Mouse (Mus musculus): ENCODE data around the gene Pramef12.
"Not testable (repeated sequence)": the region's sequence is repeated elsewhere in the genome, so short reads cannot be mapped to it uniquely, and the experiment has no call there.

Gene Pramef12

DNA sequence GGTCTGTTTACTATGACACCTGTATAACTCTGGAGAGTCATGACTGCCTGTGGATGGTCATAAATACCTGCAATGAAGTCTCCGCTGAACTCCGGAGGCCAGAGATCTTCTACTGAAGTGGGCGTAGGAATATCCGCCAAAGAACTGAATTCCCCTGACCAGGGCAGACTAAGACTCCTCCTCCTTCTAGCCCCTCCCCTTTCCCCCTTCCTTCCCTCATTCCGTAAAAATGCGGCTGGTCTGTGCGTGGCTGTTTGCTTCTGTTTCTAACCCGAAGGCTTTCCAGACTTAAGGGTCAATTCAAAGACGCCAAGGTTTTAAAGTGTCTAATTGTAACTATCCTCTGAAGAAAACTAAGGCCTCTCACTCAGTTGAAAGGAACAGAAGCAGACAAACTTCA, at the start of gene Pramef12:
Pramef12 (minus strand) TSS at position 175 of the 400 bp plus-strand sequence.
- no peak for DNase-seq (ENCODE audit: low spot score in 2 of 2)

DNA sequence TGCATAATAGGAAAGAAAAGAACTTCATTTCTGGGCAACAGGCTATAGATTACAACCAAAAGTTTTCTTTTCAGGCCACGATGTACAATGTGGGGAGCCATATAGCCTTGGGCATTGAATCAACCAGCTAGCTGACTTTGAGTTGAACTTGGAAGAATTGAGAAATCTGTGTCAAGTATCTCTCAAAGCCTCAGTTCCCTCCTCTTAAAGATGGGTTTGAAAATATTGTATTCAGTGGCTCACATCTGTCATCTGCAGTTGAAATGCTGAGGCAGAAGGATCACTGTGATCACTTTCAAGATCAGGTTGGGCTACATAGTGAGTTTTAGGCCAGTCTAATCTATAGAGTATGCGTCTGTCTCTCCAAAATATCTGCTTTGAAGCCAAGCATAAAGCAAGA, 45.0 kb upstream of the Pramef12 start, which contains the start of gene Gm9944:
Gm9944 (minus strand) TSS at position 101 of the 400 bp plus-strand sequence.
- no peak for DNase-seq (ENCODE audit: low spot score in 2 of 2)

DNA sequence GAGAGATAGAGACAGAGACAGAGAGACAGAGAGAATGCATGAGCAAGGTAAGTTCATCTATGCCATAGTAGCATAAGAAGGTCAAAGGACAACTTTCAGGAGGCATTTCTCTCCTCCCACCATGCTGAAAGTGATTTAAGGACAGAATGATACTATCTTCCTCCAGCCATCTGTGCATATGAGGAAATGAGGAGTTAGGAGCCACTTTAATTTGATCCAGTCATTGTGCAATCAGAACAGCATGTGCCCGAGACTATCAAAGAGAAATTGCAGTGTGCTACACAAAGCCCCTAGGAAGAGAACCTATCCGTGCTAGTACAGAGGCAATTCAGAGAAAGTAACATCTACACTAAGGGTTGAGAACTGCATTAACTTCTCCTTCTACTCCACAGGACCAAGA, 40.3 kb upstream of the Pramef12 start:
- DNase-seq (ENCODE audit: low spot score in 2 of 2): no peak

DNA sequence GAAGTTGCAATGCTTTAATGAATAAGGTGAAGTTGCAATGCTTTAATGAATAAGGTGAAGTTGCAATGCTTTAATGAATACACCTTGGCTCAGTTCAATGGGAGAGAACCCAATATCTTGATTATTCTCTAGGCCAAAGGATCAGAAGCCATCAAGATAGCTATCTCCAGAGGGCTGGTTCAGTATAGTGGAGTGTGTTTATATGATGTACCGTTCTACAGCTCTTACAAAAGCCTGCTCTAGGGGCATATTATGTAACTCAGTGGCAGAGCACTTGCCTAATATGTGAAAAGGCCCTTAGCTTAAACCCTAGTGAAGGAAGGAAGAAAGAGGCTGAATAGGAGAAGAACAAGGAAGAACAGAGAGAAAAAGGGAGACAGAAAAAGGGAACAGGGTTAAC, 33.3 kb upstream of the Pramef12 start:
- no peak for DNase-seq (ENCODE audit: low spot score in 2 of 2)

DNA sequence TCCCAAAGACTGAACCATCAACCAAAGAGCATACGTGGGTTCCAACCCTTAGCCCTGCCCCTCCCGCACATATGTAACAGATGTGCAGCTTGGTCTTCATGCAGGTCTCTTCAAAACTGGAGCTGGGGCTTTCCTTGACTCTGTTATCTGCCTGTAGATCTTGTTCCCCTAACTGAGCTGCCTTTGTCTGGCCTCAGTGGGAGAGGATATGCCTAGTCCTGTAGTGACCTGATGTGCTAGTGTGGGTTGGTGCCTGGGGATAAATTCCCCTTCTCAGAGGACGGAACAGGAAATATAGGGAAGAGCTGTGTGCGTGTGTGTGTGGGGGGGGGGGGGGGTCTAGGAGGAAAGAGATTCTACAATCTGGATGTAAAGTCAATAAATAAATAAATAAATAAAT, 32.8 kb upstream of the Pramef12 start:
- DNase-seq (ENCODE audit: low spot score in 2 of 2): no peak

DNA sequence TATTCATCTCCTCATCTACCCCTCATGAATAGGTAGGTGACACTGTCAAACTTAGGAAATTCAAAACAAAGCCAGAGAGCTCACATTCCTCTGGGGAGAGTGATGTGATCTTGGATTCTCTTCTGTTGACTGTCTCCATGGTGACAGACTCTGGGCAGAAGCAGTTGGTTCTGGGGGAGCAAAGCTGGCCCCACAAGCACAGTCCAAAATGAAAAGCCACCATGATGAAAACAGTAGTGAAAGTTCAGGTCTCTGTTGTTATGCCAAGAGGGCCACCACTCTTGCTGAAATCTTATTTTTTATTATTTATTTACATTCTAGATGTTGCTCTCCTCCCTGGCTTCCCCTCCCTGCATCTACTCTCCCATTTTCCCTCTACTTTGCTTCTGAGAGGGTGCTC, 30.4 kb upstream of the Pramef12 start, which contains the start of gene 1700012P22Rik:
1700012P22Rik (minus strand) TSS at position 101 of the 400 bp plus-strand sequence.
- no peak for DNase-seq (ENCODE audit: low spot score in 2 of 2)

DNA sequence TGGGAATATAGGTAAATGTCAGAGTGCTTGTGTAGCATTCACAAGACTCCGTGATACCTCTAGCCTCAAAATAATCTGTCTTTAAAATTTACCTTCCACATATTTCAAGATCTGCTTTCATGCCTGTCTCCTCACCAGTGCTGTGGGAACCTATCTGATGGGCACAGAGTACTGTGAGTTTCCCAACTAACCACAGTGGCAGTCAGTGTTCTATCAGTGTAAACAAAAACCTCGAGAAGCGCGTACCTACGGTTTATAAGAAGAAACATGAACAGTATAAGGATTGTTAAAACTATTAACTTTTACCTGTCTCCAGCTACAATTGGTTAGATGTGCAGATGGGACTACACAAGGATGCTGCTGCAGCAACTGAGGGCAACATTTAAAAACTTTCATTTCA, 25.0 kb upstream of the Pramef12 start:
- no peak for DNase-seq (ENCODE audit: low spot score in 2 of 2)

DNA sequence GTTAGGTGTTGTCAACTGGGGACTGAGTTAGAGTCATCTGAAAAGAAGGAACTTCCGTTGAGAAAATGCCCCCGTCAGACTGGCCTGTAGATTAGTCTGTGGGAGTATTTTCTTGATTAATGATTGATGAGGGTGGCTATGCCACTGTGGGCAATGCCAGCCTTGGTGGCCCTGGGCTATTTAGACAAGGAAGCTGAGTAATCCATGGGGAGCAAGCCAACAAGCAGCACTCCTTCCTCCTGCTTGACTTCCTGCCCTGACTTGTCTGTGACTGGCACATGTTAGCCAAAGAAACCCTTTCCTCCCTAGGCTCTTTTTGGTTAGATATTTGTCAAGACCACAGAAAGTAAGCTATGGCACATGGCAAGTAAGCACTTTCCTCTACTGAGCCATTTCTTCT, 22.5 kb upstream of the Pramef12 start:
- DNase-seq (ENCODE audit: low spot score in 2 of 2): no peak

DNA sequence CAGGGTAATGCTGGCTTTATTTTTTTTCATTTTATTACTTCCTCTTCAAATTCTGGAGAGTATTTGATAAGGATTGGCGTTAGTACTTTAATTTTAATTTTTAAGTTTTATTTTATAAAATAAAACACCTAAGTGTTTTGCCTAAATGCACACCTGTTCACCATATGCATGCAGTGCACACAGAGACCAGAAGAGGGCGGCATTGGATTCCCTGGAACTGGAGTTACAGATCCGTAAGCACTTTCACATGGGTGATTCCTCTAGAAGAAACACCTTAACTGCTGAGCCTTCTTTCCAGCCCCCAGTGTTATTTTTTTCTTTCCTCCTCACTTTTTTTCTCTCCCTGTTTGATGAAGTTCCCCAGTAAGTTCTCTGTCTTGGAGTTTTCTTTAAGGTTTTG, 20.6 kb upstream of the Pramef12 start:
- DNase-seq (ENCODE audit: low spot score in 2 of 2): no peak

DNA sequence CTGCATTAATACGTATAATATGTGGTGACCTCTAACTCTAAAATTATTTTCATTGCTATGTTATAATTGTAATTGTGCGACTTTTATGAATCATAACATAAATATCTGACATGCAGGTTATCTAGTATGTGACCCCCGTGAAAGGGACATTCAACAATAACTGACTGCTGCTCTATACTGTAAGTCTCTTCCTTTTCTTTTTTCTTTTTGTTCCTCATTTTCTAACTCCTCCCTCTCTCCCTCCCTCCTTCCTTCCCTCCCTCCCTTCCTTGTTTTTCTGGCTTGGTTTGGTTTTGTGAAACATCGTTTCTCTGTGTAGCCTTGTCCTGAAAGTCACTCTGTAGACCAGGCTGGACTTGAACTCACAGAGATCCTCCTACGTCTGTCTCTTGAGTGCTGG, 16.3 kb upstream of the Pramef12 start:
- DNase-seq (ENCODE audit: low spot score in 2 of 2): no peak

DNA sequence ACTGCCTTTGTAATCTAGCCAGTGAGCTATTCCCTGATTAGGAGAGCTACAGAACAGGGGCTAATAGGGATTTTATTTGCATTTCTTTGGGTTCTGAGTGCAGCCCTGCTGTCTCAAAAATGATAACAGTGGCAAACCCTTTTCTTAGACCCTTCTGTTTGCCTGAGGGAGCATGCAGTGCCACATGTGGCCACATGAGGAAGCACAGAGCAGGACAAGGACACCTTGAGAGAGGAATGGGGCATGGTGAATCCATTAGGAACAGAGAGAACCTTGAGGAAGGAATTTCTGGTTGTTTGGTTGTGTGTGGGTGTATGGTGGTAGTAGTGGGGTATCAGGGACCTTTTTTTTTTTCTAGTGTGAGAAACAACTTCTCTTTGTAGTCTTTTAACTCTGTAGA, 12.4 kb upstream of the Pramef12 start:
- DNase-seq (ENCODE audit: low spot score in 2 of 2): no peak

DNA sequence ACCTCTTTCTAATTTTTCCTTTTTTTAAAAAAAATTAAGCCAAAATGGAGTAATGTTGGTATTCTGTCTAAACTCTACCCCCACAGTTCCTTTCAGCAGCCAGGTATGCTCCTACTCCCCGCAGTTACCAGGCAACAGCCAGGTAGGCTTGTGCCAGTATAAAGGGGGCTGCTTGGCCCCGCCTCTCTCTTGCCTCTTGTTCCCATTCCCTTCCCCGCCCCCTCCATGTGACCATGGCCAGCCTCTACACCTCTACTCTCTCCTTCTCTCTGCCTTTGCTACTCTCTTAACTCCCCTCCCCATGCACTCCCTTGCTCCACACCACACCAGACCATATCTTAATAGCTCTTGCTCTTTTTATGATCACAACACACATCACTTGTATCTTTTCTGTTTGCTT, 2.0 kb downstream of the Pramef12 start:
- DNase-seq (ENCODE audit: low spot score in 2 of 2): no peak

DNA sequence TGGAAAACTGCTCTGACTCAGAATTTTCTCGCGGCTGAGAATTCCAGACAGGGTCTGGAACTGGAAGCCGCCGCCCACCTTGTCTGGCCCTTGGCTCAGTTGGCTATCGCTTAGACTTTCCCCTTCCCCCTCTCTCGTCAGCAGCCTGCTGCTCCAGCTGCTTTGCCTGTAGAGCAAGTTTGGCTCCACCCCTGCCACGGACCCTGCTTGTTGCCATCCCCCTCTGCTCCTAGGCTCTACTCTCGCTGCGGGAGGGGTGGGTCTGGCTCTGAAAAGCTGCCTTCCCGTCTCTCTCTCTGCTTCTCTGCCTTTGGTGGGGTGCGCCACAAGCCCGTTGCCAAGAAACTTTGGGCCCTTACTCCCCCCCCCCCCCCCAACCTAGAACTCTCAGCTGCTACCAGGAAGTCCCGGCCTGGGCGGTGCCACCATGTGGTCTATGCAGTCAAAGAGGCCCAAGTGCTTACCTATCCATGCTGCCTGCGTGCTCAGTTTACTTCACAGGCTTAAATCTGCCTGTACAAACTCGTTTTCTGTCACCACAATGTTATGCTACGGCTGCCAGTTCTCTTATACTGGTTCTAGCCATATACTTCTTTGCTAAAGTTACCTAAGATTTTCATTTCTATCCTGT, 3.7 kb downstream of the Pramef12 start:
- no peak for DNase-seq (ENCODE audit: low spot score in 2 of 2)

DNA sequence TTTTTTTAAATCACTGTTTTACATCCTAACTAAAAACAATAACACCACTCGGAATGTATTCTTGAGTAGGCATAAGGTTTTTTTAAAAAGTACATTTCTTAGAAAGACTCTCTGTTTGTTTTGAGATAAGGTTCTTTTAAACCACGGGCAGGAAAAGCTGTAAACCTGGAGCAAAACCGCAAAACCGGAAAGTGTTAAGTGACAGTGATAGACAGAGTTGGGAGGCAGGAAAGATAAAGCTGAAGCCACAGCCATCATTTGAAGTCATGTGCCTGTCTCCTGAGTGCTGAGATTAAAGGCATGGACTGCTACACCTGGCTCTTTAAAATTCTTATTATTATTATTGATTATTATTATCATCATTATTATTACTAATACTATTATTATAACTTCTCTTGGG, 5.6 kb downstream of the Pramef12 start:
- DNase-seq (ENCODE audit: low spot score in 2 of 2): no peak

DNA sequence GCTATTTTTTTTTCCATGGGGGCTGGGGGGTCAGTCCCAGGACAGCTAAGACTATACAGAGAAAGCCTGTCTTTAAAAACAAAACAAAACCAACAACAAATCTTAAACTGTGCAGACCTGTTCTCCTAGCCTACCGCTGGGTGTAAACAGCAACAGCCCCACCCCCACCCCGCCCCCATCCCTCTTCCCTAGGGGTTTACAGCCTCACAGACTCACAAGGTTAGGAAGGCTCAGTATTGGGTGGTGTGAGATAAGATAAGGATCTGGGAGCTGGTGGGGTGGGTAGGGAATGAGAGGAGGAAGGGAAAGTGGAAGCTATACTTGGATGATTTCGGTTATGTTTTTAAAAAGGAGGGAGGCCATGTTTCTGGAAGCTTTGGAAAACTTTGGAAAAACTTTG, 11.9 kb downstream of the Pramef12 start:
- no peak for DNase-seq (ENCODE audit: low spot score in 2 of 2)

DNA sequence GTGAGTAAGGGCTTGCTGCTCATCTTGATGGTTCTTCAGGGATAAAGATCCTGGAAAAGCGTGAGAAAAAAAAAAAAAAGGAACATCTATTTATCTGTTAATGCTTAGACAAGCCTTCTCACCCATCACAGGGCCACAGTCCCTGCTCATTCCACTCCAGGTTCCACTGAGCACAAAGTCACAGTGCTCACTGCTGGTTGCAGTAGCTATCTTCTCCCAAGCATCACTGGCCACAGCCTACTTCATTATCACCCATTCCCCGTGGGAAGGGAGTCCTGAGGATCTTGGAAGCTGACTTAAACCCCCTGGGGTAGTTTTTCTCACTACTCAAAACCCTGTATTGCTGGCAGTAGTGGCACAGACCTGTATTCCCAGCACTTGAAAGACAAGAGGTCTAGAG, 30.4 kb downstream of the Pramef12 start, which contains the start of gene Pramef20:
Pramef20 (minus strand) TSS at position 23 of the 400 bp plus-strand sequence.
- no peak for DNase-seq (ENCODE audit: low spot score in 2 of 2)

DNA sequence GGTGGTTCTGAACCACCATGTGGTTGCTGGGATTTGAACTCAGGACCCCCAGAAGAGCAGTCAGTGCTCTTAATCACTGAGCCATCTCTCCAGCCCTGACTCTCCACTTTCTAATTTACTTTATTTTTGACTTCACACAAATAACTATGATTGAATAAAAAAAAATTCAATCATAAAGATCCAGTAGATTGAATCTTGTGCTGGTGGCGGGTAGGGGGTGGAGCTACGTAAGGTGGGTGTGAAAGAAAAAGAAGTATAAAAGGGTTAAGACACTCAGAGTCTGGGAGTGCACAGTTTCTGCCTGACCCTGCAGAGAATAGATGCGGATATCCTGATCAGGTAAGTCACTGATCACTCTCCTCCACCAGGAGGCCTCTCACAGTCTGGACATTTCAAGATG, 50.6 kb downstream of the Pramef12 start, which contains the start of gene Gm13119:
Gm13119 (plus strand) TSS at position 301 of the 400 bp plus-strand sequence.
- not testable (repeated sequence) for DNase-seq (ENCODE audit: low spot score in 2 of 2)
